Mouse (Mus musculus): ENCODE results near the gene Lig3.

DNA sequence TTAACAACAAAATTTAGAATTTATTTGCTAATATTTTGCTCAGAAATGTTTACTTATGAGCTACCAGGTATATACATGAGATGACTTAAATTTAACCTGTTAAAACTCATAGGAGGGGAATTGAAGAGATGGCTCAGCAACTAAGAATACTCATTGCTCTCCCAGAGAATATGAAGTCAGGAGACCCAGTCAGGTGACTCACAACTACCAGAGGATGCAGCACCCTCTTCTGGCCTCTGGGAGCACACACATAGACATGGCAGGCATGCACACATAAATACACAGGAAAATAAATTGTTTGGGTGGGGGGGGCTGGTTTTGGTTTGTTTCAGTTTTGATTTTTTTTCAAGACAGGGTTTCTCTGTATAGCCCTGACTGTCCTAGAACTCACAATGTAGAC lies 41.9 kb upstream of the Lig3 start:
- TF ChIP-seq CTCF (IDR thresholded peaks at IDR 0.05; ENCODE audit: low read depth), result no peak
- no peak for TF ChIP-seq EP300 (IDR thresholded peaks at IDR 0.05; ENCODE audit: low read depth)

Data from heart, postnatal 0 days (tissue).